Mouse (Mus musculus): ENCODE data around the gene Ina.
"Not testable (repeated sequence)": the region's sequence is repeated elsewhere in the genome, so short reads cannot be mapped to it uniquely, and the experiment has no call there.

Gene Ina

DNA sequence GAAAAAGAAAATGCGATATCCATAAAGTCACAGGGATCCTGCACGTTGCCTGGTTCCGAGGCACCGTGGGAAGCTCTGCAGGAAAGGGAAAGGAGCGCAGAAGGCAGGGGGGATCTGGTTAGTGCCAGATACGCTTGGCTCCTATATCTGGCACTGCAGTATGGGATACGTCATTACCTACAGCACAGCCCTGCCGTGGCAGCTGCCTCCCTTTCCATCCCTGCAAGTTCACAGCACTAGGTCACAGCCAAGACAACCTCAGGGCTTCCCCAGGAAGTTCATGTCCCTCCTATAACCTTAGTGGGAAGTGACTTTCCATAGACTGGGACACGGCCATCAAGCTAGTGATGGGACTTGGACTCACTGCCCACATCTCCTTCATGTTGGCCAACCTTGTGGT lies 18.4 kb upstream of the Ina start:
- Histone ChIP-seq H3K36me3 (ENCODE audit: control insufficient read depth, insufficient read depth, low read length, poor library complexity, severe bottlenecking) (no peaks in the 10 kb centered on the region), H3K27me3 (ENCODE audit: control insufficient read depth, insufficient read depth, low read length, poor library complexity, severe bottlenecking) (no peaks in the 10 kb centered on the region)
- no peak for DNase-seq (ENCODE audit: low read depth, low spot score)

DNA sequence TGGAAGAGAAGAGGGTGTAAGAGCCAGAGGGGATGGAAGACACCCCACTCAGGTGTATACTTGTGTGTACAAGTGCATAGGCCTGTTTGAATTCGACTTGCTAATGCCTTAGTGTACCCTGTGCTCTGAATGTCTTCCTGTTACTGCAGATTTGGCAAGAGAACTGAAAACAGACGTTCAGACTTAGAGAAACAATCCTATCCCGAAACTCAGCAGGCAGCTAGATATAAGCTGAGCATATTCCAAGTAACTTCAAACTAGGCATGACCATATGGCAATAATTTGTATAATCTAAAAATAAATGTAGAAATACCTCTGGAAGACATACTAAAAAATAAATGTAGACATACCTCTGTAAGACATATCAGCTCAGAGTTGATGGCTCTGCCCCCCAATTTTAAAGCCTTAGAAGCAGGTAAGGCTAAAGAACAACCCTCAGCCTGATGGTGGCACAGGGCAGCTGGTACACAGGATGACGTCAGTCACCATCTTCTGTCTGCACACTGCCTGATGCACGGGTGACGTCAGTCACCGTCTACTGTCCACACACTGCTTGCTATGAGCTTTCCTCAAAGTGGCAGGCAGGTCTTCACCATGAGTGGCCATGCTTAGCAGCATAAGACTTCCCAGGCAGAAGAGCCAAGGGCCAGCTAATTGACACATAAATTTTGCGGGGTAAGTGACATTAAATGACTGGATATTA lies 16.2 kb upstream of the Ina start:
- no peaks in the 10 kb centered on the region for H3K36me3 ChIP-seq (ENCODE audit: control insufficient read depth, insufficient read depth, low read length, poor library complexity, severe bottlenecking)
- DNase-seq (ENCODE audit: low read depth, low spot score) = no peak
- H3K27me3 ChIP-seq (ENCODE audit: control insufficient read depth, insufficient read depth, low read length, poor library complexity, severe bottlenecking) = no peaks in the 10 kb centered on the region

GRCm38 (mm10) chr19:46998953-46999352 lies 15.5 kb upstream of the Ina start:
- Histone ChIP-seq H3K36me3 (ENCODE audit: control insufficient read depth, insufficient read depth, low read length, poor library complexity, severe bottlenecking) (no peaks in the 10 kb centered on the region), H3K27me3 (ENCODE audit: control insufficient read depth, insufficient read depth, low read length, poor library complexity, severe bottlenecking) (no peaks in the 10 kb centered on the region)
- no peak for DNase-seq (ENCODE audit: low read depth, low spot score)

GRCm38 (mm10) chr19:46999753-47000152 lies 14.7 kb upstream of the Ina start:
- no peaks in the 10 kb centered on the region for H3K36me3 ChIP-seq (ENCODE audit: control insufficient read depth, insufficient read depth, low read length, poor library complexity, severe bottlenecking)
- no peak for DNase-seq (ENCODE audit: low read depth, low spot score)

GRCm38 (mm10) chr19:47000357-47000756 lies 14.1 kb upstream of the Ina start:
- DNase-seq (ENCODE audit: low read depth, low spot score); H3K36me3 ChIP-seq (ENCODE audit: control insufficient read depth, insufficient read depth, low read length, poor library complexity, severe bottlenecking): not testable (repeated sequence)

More at GRCm38 (mm10) chr19:46999753-47000152, 14.7 kb upstream of the Ina start:
- H3K27me3 ChIP-seq (ENCODE audit: control insufficient read depth, insufficient read depth, low read length, poor library complexity, severe bottlenecking) = no peaks in the 10 kb centered on the region

DNA sequence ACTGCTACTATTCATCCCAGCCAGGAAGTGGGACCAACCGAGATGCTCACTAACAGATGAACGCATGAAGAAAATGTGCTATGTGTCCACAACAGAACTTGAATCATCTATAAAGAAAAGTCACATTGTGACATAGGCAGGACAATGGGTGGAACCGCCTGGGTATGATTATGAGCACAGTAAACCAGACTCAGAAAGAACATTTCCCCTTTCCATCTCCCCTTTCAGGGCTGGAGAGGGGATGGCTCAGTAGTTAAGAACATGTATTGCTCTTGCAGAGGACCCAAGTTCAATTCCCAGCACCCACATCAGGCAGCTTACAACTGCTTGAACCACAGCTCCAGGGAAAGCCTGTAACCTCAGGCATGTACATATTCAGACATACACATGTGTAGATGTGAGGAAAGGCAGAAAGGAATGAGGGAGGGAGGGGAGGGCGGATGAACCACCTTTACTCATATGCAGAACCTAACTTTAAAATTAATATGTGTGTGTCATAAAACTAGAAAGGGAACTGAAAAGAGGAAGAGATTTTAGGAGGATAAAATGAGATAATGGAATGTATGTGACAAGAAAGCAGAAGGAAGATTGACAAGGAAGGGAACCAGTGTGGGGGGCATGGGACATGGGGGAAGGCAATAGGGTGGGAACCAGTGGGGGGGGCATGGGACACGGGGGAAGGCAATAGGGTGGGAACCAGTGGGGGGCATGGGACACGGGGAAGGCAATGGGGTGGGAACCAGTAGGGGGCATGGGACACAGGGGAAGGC lies 10.6 kb upstream of the Ina start:
- Histone ChIP-seq H3K27me3 (ENCODE audit: control insufficient read depth, insufficient read depth, low read length, poor library complexity, severe bottlenecking) (no peaks in the 10 kb centered on the region), H3K36me3 (ENCODE audit: control insufficient read depth, insufficient read depth, low read length, poor library complexity, severe bottlenecking) (no peaks in the 10 kb centered on the region)
- DNase-seq (ENCODE audit: low read depth, low spot score) = no peak

More at GRCm38 (mm10) chr19:47000357-47000756, 14.1 kb upstream of the Ina start:
- H3K27me3 ChIP-seq (ENCODE audit: control insufficient read depth, insufficient read depth, low read length, poor library complexity, severe bottlenecking) = not testable (repeated sequence)

- DNase-seq (ENCODE audit: low read depth, low spot score) = no peak
- H3K27me3 ChIP-seq (ENCODE audit: control insufficient read depth, insufficient read depth, low read length, poor library complexity, severe bottlenecking) = no peaks in the 10 kb centered on the region
- H3K36me3 ChIP-seq (ENCODE audit: control insufficient read depth, insufficient read depth, low read length, poor library complexity, severe bottlenecking) = no peaks in the 10 kb centered on the region
Observed at GRCm38 (mm10) chr19:47005873-47006272, 8.6 kb upstream of the Ina start.

DNA sequence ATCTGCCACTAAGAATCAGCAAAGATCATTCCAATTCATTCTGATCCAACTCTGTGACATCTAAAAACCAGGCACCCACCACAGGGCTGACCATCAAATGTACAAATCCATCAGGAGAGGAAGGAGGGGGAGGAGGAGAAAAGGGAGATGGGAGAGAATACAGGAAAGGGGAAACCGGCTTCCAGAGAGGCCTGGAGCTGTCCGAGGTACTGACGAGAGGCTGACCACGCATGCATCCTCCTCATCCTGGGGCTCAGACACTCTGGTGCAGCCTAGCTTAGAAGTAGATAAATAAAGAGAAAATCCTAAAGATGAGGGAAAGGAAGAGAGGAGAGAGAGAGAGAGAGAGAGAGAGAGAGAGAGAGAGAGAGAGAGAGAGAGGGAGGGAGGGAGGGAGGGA lies 8.2 kb upstream of the Ina start:
- H3K36me3 ChIP-seq (ENCODE audit: control insufficient read depth, insufficient read depth, low read length, poor library complexity, severe bottlenecking) = no peaks in the 10 kb centered on the region
- DNase-seq (ENCODE audit: low read depth, low spot score) = no peak

DNA sequence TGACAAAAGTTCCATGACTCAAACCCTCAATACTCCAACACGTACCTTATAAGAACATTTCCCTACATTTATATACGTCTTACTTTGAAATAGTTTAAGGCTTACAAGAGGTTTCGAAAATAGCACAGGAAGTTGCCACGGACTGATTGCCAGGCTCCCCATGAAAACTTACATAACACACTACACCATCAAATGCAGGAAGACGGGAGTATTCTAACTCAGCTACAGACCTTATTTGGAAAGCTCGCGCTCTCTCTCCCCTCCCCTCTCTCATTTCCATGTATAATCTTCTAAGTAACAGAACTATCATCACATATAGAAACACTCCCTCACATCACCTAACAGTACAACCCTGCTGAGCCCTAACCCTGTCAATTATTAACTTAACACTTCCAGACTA lies 5.1 kb upstream of the Ina start:
- no peak for DNase-seq (ENCODE audit: low read depth, low spot score)
- Histone ChIP-seq H3K27me3 (ENCODE audit: control insufficient read depth, insufficient read depth, low read length, poor library complexity, severe bottlenecking) (no peaks in the 10 kb centered on the region), H3K36me3 (ENCODE audit: control insufficient read depth, insufficient read depth, low read length, poor library complexity, severe bottlenecking) (no peaks in the 10 kb centered on the region)

More for the DNA sequence above, 8.2 kb upstream of the Ina start:
- no peaks in the 10 kb centered on the region for H3K27me3 ChIP-seq (ENCODE audit: control insufficient read depth, insufficient read depth, low read length, poor library complexity, severe bottlenecking)

DNA sequence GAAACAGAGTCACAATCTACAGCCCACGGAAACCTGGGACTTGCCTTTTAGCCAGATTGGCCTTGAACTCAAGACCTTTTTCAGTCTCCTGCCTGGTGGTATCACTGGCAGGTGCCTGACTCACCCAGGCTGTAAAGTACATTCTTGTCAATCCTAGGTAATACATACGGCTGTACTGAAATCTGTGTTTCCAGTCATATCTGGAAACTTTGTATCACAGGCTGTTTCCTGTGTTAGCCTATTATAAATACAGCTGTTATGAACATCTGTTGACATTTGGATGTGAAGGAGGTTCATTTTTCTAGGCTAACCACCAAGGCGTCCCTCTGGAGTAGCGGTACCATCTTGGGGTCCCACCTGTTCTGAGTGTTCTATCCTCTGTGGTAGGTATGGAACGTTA lies 4.6 kb upstream of the Ina start:
- Histone ChIP-seq H3K36me3 (ENCODE audit: control insufficient read depth, insufficient read depth, low read length, poor library complexity, severe bottlenecking) (no peaks in the 10 kb centered on the region), H3K27me3 (ENCODE audit: control insufficient read depth, insufficient read depth, low read length, poor library complexity, severe bottlenecking) (no peaks in the 10 kb centered on the region)
- no peak for DNase-seq (ENCODE audit: low read depth, low spot score)

GRCm38 (mm10) chr19:47012521-47013130 lies 1.9 kb upstream of the Ina start:
- no peak for DNase-seq (ENCODE audit: low read depth, low spot score)
- no peaks in the 10 kb centered on the region for H3K36me3 ChIP-seq (ENCODE audit: control insufficient read depth, insufficient read depth, low read length, poor library complexity, severe bottlenecking)
- H3K27me3 ChIP-seq (ENCODE audit: control insufficient read depth, insufficient read depth, low read length, poor library complexity, severe bottlenecking) = no peaks in the 10 kb centered on the region

DNA sequence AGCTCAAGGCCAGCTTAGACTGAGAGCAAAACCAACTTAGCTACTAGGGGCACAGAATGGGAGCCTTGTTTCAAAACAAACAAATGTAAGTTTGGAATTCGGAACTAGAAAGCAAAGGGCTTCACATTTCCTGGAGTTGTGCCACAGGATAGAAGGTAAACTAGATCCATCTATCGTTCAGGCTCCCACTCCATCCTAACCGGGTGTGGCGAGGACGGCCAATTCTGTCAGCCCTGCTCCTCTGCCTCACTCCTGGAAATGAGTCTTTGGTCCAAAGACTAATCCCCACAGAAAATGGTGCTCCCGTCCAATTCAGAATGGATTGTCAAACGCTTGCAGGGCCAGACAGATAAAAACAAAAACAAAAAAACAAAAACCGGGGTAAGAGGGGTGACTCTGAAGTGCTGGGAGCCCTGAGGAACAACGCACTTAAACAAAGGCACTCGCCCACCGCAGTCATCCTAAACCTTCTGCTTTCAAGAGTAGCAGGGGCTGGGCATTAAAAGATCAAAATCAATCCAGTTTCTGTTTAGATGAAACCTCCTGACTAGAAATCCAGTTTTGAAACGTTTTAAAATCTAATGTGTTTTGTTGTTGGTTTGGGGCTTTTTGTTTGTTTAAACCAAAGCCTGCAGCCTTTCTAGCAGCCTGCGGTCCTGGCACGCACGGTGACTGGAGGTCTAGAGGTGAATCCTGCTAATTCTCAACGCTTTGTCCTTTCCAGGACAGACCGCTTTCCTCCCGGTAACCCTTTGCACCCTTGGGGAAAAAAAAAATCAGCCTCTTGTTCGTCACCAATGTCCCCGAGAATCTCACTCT lies 949 bp upstream of the Ina start:
- no peak for DNase-seq (ENCODE audit: low read depth, low spot score)
- Histone ChIP-seq H3K27me3 (ENCODE audit: control insufficient read depth, insufficient read depth, low read length, poor library complexity, severe bottlenecking) (no peaks in the 10 kb centered on the region), H3K36me3 (ENCODE audit: control insufficient read depth, insufficient read depth, low read length, poor library complexity, severe bottlenecking) (no peaks in the 10 kb centered on the region)

GRCm38 (mm10) chr19:47014159-47014446 lies 395 bp upstream of the Ina start:
- no peak for DNase-seq (ENCODE audit: low read depth, low spot score)
- Histone ChIP-seq H3K27me3 (ENCODE audit: control insufficient read depth, insufficient read depth, low read length, poor library complexity, severe bottlenecking) (no peaks in the 10 kb centered on the region), H3K36me3 (ENCODE audit: control insufficient read depth, insufficient read depth, low read length, poor library complexity, severe bottlenecking) (no peaks in the 10 kb centered on the region)

DNA sequence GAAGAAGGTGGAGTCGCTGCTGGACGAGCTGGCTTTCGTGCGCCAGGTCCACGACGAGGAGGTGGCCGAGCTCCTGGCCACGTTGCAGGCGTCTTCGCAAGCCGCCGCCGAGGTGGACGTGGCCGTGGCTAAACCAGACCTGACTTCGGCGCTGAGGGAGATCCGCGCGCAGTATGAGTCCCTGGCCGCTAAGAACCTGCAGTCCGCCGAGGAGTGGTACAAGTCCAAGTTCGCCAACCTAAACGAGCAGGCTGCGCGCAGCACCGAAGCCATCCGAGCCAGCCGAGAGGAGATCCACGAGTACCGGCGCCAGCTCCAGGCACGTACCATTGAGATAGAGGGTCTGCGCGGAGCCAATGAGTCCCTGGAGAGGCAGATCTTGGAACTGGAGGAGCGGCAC lies 898 bp downstream of the Ina start:
- no peaks in the 10 kb centered on the region for H3K36me3 ChIP-seq (ENCODE audit: control insufficient read depth, insufficient read depth, low read length, poor library complexity, severe bottlenecking)
- DNase-seq (ENCODE audit: low read depth, low spot score) = no peak
- H3K27me3 ChIP-seq (ENCODE audit: control insufficient read depth, insufficient read depth, low read length, poor library complexity, severe bottlenecking) = no peaks in the 10 kb centered on the region

- Histone ChIP-seq H3K36me3 (ENCODE audit: control insufficient read depth, insufficient read depth, low read length, poor library complexity, severe bottlenecking) (no peaks in the 10 kb centered on the region), H3K27me3 (ENCODE audit: control insufficient read depth, insufficient read depth, low read length, poor library complexity, severe bottlenecking) (no peaks in the 10 kb centered on the region)
- no peak for DNase-seq (ENCODE audit: low read depth, low spot score)
Observed at GRCm38 (mm10) chr19:47015965-47016364, 1.5 kb downstream of the Ina start.

Data from splenic B cell, adult 2 months (primary cell).